Mouse (Mus musculus): ENCODE data around the gene AC124108.1.

GRCm38 (mm10) chr1:132171619-132172018 lies 19.6 kb upstream of the AC124108.1 start:
- TF ChIP-seq POLR2A (IDR thresholded peaks at IDR 0.05; ENCODE audit: extremely low read depth, insufficient read depth, low read length) (no peak), CTCF (IDR thresholded peaks at IDR 0.05; ENCODE audit: low read depth, low read length) (no peak)

Data from liver, adult 2 months (tissue).